Comparison of ENCODE assay signal across 8 mouse cellular contexts in genomic region chr1:135615715-135616641, GRCm38 (mm10). TPM values are rescaled to one million over a fixed set of nuclear protein-coding genes. Genes with fewer than 3 reads are reported as not detected.
DNase-seq lines count a peak whose midpoint lies in the region; ATAC-seq and TF ChIP-seq lines count a peak whose summit lies in the region.

No protein-coding gene starts in this region.

- TF ChIP-seq CTCF in forebrain, postnatal 0 days (IDR thresholded peaks at IDR 0.05; ENCODE audit: low read depth) = no peak

- ATAC-seq in forebrain, postnatal 0 days = peak; percentile 79
- peak; percentile 20; the same call in 1 of the 2 replicates for ATAC-seq in megakaryocyte, adult 5-6 weeks (ENCODE audit: poor library complexity, severe bottlenecking)

- H3K4me1 ChIP-seq in forebrain, postnatal 0 days (ENCODE audit: insufficient read depth) = peaks cover 14% of the 10 kb centered on the region; the same call in 1 of the 2 replicates

- H3K4me3 ChIP-seq in forebrain, postnatal 0 days (ENCODE audit: low read depth, low read length) = no peak overlapping the region

- no peak overlapping the region for H3K9ac ChIP-seq in forebrain, postnatal 0 days

- 13% methylated on average over 20 of the region's 20 CpGs for WGBS in forebrain, postnatal 0 days

- H3K27me3 ChIP-seq in forebrain, postnatal 0 days (ENCODE audit: insufficient read depth, low read length) = no peaks in the 10 kb centered on the region

- no peak overlapping the region for H3K27ac ChIP-seq in forebrain, postnatal 0 days (ENCODE audit: low read depth, low read length)

- H3K36me3 ChIP-seq in forebrain, postnatal 0 days (ENCODE audit: insufficient read depth) = no peaks in the 10 kb centered on the region

- DNase-seq in Muller cell, postnatal 12 days (ENCODE audit: inconsistent ontology term) = peak; percentile 80
- DNase-seq in cerebellum, adult 11 months = peak; percentile 35
- peak; percentile 50 for DNase-seq in forebrain, postnatal 0 days
- peak; percentile 44 for DNase-seq in heart, postnatal 25 days (ENCODE audit: low spot score)
- DNase-seq in layer of hippocampus, adult 9-11 months = peak; percentile 39
- peak; percentile 70 for DNase-seq in right cerebral cortex, adult 18-20 months
- DNase-seq in yolk sac, embryonic 10.5 days (ENCODE audit: low spot score) = peak; percentile 77

- intact Hi-C loops in heart, postnatal 25 days (cut with DNase I) = loop anchor here (2.0 kb wide), 1 partner anchor 19 kb away; no protein-coding TSS in a partner anchor

- no peaks in the 10 kb centered on the region for H3K9me3 ChIP-seq in forebrain, postnatal 0 days (ENCODE audit: low read length)

- peak overlapping the region; percentile 4 for H3K4me2 ChIP-seq in forebrain, postnatal 0 days (ENCODE audit: low read depth)

RNA-seq across cellular contexts. Expression of gene Nav1, which starts 8.9 kb away (rescaled TPM):
- 67.9 and 85.8 TPM in 2 replicates for total RNA-seq in forebrain, postnatal 0 days (2014; rRNA removed)
- polyA plus RNA-seq in forebrain, postnatal 0 days (2015; fragmentation: Nextera tagmentation; extraction: Ambion mirVana) = 19.7 and 35.5 TPM in 2 replicates
- 10 to 100 TPM; 19.6 to 19.8 TPM for total RNA-seq in heart, postnatal 25 days (2021)
- 36.2 and 44.1 TPM in 2 replicates for total RNA-seq in megakaryocyte, adult 5-6 weeks (2015)
- 6.2 and 10.8 TPM in 2 replicates for total RNA-seq in megakaryocyte, adult 5-6 weeks (2017)
